8 mouse cellular contexts compared by ENCODE assay signal in the genomic region with DNA sequence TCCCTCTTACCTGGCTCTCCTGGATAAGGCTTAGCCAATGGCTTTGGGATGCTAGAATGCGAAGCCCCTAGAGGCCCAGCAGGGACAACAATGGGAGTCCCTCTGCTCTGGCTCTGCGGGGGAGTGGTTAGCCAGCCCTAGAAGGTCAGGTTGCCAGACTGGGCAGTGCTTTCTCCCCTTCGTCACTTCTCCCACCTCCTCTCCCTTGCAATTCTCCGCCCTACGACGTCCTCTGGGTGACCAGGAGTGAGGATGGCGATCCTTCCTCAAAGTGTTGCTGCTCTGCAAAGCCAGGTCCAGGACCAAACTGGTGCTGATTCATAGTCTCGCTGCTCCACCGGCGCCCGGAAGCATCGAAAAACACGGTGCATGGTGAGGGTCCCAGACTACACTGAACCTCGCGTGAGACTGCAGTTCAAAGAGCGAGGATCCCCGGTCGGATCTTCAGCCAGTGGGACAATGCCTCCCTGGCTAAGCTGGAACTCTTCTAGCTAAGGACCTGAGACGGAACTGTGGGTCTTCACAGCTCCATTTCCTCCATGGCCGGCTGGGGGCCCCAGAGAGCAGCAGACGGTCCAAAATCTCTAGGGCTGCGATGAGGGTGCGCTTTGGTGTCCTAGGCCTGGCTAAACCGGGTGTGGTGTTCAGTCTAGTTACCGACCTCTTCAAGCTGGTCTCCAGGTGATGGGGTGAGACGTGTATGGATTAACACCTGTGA. TPM values are rescaled to one million over a fixed set of nuclear protein-coding genes. Genes with fewer than 3 reads are reported as not detected.
DNase-seq lines count a peak whose midpoint lies in the region; ATAC-seq and TF ChIP-seq lines count a peak whose summit lies in the region.

A gene (minus strand): TSS at position 477 of the 718 bp plus-strand sequence.

- H3K27ac ChIP-seq in gastrocnemius, adult 2 months, result peak within 1 kb of the TSS; percentile 59
- no peak within 1 kb of the TSS for H3K27ac ChIP-seq in forebrain, embryonic 11.5 days (ENCODE audit: low read depth, low read length)

- peaks cover 47% of the 10 kb centered on the region for H3K27me3 ChIP-seq in forebrain, embryonic 11.5 days (ENCODE audit: control insufficient read depth, insufficient read depth, low read length)

- TF ChIP-seq CTCF in gastrocnemius, adult 2 months (IDR thresholded peaks at IDR 0.05), result peak; percentile 71

- H3K4me2 ChIP-seq in forebrain, embryonic 11.5 days (ENCODE audit: low read depth, low read length, severe bottlenecking), result peak within 1 kb of the TSS; percentile 38; the same call in 1 of the 2 replicates

- no peaks in the 10 kb centered on the region for H3K9me3 ChIP-seq in forebrain, embryonic 11.5 days (ENCODE audit: control insufficient read depth, low read length)

- 2% methylated on average over 26 of the region's 26 CpGs for WGBS in forebrain, embryonic 11.5 days

- peak within 1 kb of the TSS; percentile 69 for H3K4me3 ChIP-seq in gastrocnemius, adult 2 months
- 0 out of 2 replicates have a peak within 1 kb of the TSS, but pooled peaks have one; percentile 7 for H3K4me3 ChIP-seq in forebrain, embryonic 11.5 days (ENCODE audit: low read depth, low read length)

- H3K36me3 ChIP-seq in forebrain, embryonic 11.5 days (ENCODE audit: control insufficient read depth, insufficient read depth, low read length), result no peaks in the 10 kb centered on the region

- no peak for ATAC-seq in forebrain, embryonic 11.5 days (replicated peaks; ENCODE audit: low FRiP score)
- ATAC-seq in hematopoietic stem cell, adult 5-6 weeks (replicated peaks in 1 of 2; ENCODE audit: insufficient read depth in 1 of 2, low FRiP score in 2 of 2, low TSS enrichment in 1 of 2, low read depth in 1 of 2, poor library complexity in 2 of 2, severe bottlenecking in 2 of 2), result peak; percentile 80
- peak; percentile 88 for ATAC-seq in megakaryocyte progenitor cell, adult 5-6 weeks (replicated peaks; ENCODE audit: poor library complexity)

- intact Hi-C loops in gastrocnemius, adult 2 months (cut with DNase I), result no loop called here
- intact Hi-C loops in left cerebral cortex, postnatal 25 days (cut with DNase I), result no loop called here

- H3K9ac ChIP-seq in forebrain, embryonic 11.5 days (ENCODE audit: low read length), result peak within 1 kb of the TSS; percentile 41

- DNase-seq in gastrocnemius, adult 2 months, result peak; percentile 70
- no peak for DNase-seq in gastrocnemius, postnatal 4 days (ENCODE audit: low spot score in 2 of 2)
- DNase-seq in adrenal gland, postnatal 14 days, result peak; percentile 81
- DNase-seq in forebrain, embryonic 11.5 days (ENCODE audit: low spot score), result peak; percentile 74
- DNase-seq in left cerebral cortex, postnatal 25 days (ENCODE audit: low spot score in 2 of 2), result peak; percentile 59
- peak; percentile 42 to 47 for DNase-seq in spleen, postnatal 36 days (ENCODE audit: low spot score in 2 of 2)

- no peaks in the 10 kb centered on the region; the same call in 1 of the 2 replicates for H3K4me1 ChIP-seq in forebrain, embryonic 11.5 days (replicated peaks; ENCODE audit: control insufficient read depth, insufficient read depth, low read length)

RNA-seq across cellular contexts. Expression of the gene that starts here (rescaled TPM):
- total RNA-seq in gastrocnemius, adult 2 months (2021), result not detected
- under 1 TPM in 1 of 2 experiments, not detected in 1; 0.32 TPM for total RNA-seq in gastrocnemius, postnatal 4 days (2021)
- 0.26 TPM in 1 of 2 replicates, not detected in the other for total RNA-seq in adrenal gland, postnatal 14 days (2021)
- polyA plus RNA-seq in forebrain, embryonic 11.5 days (2014; fragmentation: Nextera tagmentation; extraction: Ambion mirVana), result 0.60 and 1.2 TPM in 2 replicates
- total RNA-seq in hematopoietic stem cell, adult 5-6 weeks (2017), result 0.35 TPM in 1 of 2 replicates, not detected in the other
- 10 to 100 TPM in 1 of 2 experiments, 1 to 10 TPM in 1; 8.7 to 11.1 TPM for total RNA-seq in left cerebral cortex, postnatal 25 days (2021)
- 0.12 TPM in 1 of 2 replicates, not detected in the other for total RNA-seq in megakaryocyte progenitor cell, adult 5-6 weeks (2015)
- not detected in 2 replicates for total RNA-seq in megakaryocyte progenitor cell, adult 5-6 weeks (2017)

Comparison
In these comparisons a context has a peak if more than half of its experiments do, and no peak if none do; other contexts are left out.
1. Peak in DNase-seq, H3K4me3 ChIP-seq and H3K27ac ChIP-seq in gastrocnemius, adult 2 months; RNA of the gene not detected or under 1 TPM.
2. Peak in DNase-seq in adrenal gland, postnatal 14 days; RNA of the gene not detected or under 1 TPM.
3. Peak in ATAC-seq in hematopoietic stem cell, adult 5-6 weeks; RNA of the gene not detected or under 1 TPM.
4. Peak in ATAC-seq in megakaryocyte progenitor cell, adult 5-6 weeks; RNA of the gene not detected or under 1 TPM.
5. DNase-seq: peak in forebrain, embryonic 11.5 days (single experiment), left cerebral cortex, postnatal 25 days (2 of 2) and spleen, postnatal 36 days (2 of 2); none in gastrocnemius, postnatal 4 days (0 of 2).